Mouse (Mus musculus) megakaryocyte, embryonic 14.5 days (primary cell): ENCODE measurements at regions not wholly inside any gene's neighbourhood (a gene's known extent, or its start where the extent isn't known, plus 50 kb on each side); places are given as distances from the start of the nearest gene placed in this dataset.

ENCODE experiments used
- FLI1 ChIP-seq: IDR thresholded peaks from 2 replicates; pipeline ENCODE4 v1.6.1; 2012; ENCODE audit warnings: low read length, inconsistent platforms, mixed read lengths
- GATA1 ChIP-seq: IDR thresholded peaks from 3 replicates; pipeline ENCODE4 v1.6.1; 2012; ENCODE audit warnings: mixed read lengths, low read length, inconsistent platforms, borderline replicate concordance

DNA sequence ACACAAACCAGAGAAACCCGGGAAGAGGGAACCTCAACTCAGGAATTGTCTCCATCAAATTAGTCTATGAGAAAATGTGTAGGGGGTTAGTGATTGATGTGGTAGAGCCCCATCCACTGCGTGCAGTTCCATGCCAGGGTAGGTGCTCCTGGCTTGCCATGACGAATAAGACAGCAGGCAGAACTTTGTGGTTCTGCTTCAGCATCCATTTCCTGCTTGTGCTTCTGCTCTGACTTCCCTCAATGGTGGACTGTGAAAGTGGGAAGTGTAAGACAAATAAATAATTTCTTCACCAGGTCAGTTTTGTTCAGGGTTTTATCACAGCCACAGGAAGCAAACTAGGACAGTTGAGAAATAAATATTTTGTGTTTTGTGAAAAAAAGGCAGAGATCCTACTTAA, 150.9 kb upstream of the Pdcd1 start:
- no peak for TF ChIP-seq GATA1
- TF ChIP-seq FLI1 = no peak
